Mouse (Mus musculus) hindlimb bud, embryonic 11.5 days (tissue): ENCODE data around the gene Tbxas1.

Source experiments
- DNase-seq: peaks from one replicate; pipeline ENCODE4 v3.0.0-alpha.2; 2012; ENCODE audit warnings: low read depth, low spot score; ENCODE audit errors: extremely low spot score

Tbxas1 gene

GRCm38 (mm10) chr6:38983060-38983459, 107.9 kb downstream of the Tbxas1 start:
- no peak for DNase-seq

GRCm38 (mm10) chr6:38984626-38985025, 109.4 kb downstream of the Tbxas1 start:
- no peak for DNase-seq

GRCm38 (mm10) chr6:38986641-38987040, 111.4 kb downstream of the Tbxas1 start:
- no peak for DNase-seq

GRCm38 (mm10) chr6:38992016-38992415, 116.8 kb downstream of the Tbxas1 start:
- no peak for DNase-seq

GRCm38 (mm10) chr6:38995774-38996173, 120.6 kb downstream of the Tbxas1 start:
- no peak for DNase-seq

GRCm38 (mm10) chr6:38997838-38998237, 122.6 kb downstream of the Tbxas1 start:
- no peak for DNase-seq

GRCm38 (mm10) chr6:39003126-39003525, 127.9 kb downstream of the Tbxas1 start:
- no peak for DNase-seq

GRCm38 (mm10) chr6:39004003-39004473, 128.8 kb downstream of the Tbxas1 start:
- DNase-seq: no peak

- DNase-seq: no peak
These were observed 130.2 kb downstream of the Tbxas1 start for GRCm38 (mm10) chr6:39005267-39005944.

GRCm38 (mm10) chr6:39005945-39006572, 130.9 kb downstream of the Tbxas1 start:
- no peak for DNase-seq

GRCm38 (mm10) chr6:39007223-39007622, 132.0 kb downstream of the Tbxas1 start:
- no peak for DNase-seq

- DNase-seq: no peak
These were observed 132.9 kb downstream of the Tbxas1 start for GRCm38 (mm10) chr6:39008116-39008515.

- DNase-seq: no peak
These were observed 138.0 kb downstream of the Tbxas1 start for GRCm38 (mm10) chr6:39013034-39013832.

GRCm38 (mm10) chr6:39017942-39018341, 142.7 kb downstream of the Tbxas1 start:
- DNase-seq: no peak

GRCm38 (mm10) chr6:39018805-39019204, 143.6 kb downstream of the Tbxas1 start:
- DNase-seq: no peak

- DNase-seq: no peak
These were observed 144.0 kb downstream of the Tbxas1 start for GRCm38 (mm10) chr6:39019219-39019618.

- DNase-seq: no peak
These were observed 146.7 kb downstream of the Tbxas1 start for GRCm38 (mm10) chr6:39021909-39022308.

- DNase-seq: no peak
These were observed 147.4 kb downstream of the Tbxas1 start for GRCm38 (mm10) chr6:39022461-39023181.

GRCm38 (mm10) chr6:39024631-39025030, 149.4 kb downstream of the Tbxas1 start:
- DNase-seq: no peak

GRCm38 (mm10) chr6:39025038-39025437, 149.8 kb downstream of the Tbxas1 start:
- no peak for DNase-seq

- DNase-seq: no peak
These were observed 155.5 kb downstream of the Tbxas1 start for GRCm38 (mm10) chr6:39030714-39031113.
